Mouse (Mus musculus) neural tube, embryonic 15.5 days (tissue): ENCODE data around the gene Mbd3l2. TPM values are rescaled to one million over a fixed set of nuclear protein-coding genes. Genes with fewer than 3 reads are reported as not detected.

Experiments
- microRNA-seq: library from miRNA; unstranded; fragments of <30 nt; microRNA quantifications from one replicate; pipeline ENCODE4, GENCODE M21; 2017
- polyA plus RNA-seq: library from polyadenylated mRNA; unstranded; fragments of >200 nt; fragmentation: Nextera tagmentation; extraction: Ambion mirVana; gene quantifications from 2 replicates; pipeline ENCODE4 v1.2.1, GENCODE M21; 2015

Gene Mbd3l2
- polyA plus RNA-seq, 1 experiment from 2014 or later, result not detected

Small RNAs within 50 kb of the gene (microRNA-seq; reads per million reads assigned to microRNA genes)
- not detected for gene Gm22854

Other genes starting within 250 kb of the Mbd3l2 start
- 126 and 130 TPM in 2 replicates for gene Chordc1, start 138.5 kb upstream of the Mbd3l2 start, polyA plus RNA-seq
- gene Naalad2, start 27.7 kb upstream of the Mbd3l2 start, polyA plus RNA-seq, result 1.6 and 2.1 TPM in 2 replicates
- gene Ubtfl1, start 26.2 kb upstream of the Mbd3l2 start, polyA plus RNA-seq, result not detected in 2 replicates
- gene Zfp558, start 47.6 kb downstream of the Mbd3l2 start, polyA plus RNA-seq, result 25.1 and 31.5 TPM in 2 replicates
- not detected in 2 replicates for gene Mbd3l1, start 47.7 kb downstream of the Mbd3l2 start, polyA plus RNA-seq
- gene Muc16, start 243.9 kb downstream of the Mbd3l2 start, polyA plus RNA-seq, result 0.09 and 0.32 TPM in 2 replicates